Mouse (Mus musculus) MN1 (cell line): ENCODE data around the gene Pif1.

Experiments
- DNase-seq: peaks from one replicate; pipeline ENCODE4 v3.0.0-alpha.2; 2016; ENCODE audit warnings: low spot score

Gene Pif1

GRCm38 (mm10) chr9:65586406-65587269 lies at the start of gene Pif1:
Pif1 (plus strand) TSS chr9:65587160.
- DNase-seq: peak; percentile 83

GRCm38 (mm10) chr9:65537901-65538630 lies 48.9 kb upstream of the Pif1 start:
- no peak for DNase-seq

GRCm38 (mm10) chr9:65539697-65540096 lies 47.3 kb upstream of the Pif1 start:
- DNase-seq: no peak

- peak; percentile 90 for DNase-seq
Observed at GRCm38 (mm10) chr9:65541126-65542068, 45.6 kb upstream of the Pif1 start.

GRCm38 (mm10) chr9:65542111-65542524 lies 44.8 kb upstream of the Pif1 start:
- no peak for DNase-seq

GRCm38 (mm10) chr9:65545635-65546412 lies 41.1 kb upstream of the Pif1 start:
- no peak for DNase-seq

- peak; percentile 46 for DNase-seq
Observed at GRCm38 (mm10) chr9:65546413-65546695, 40.6 kb upstream of the Pif1 start.

- no peak for DNase-seq
Observed at GRCm38 (mm10) chr9:65547111-65547510, 39.8 kb upstream of the Pif1 start.

- DNase-seq: no peak
Observed at GRCm38 (mm10) chr9:65547844-65548243, 39.1 kb upstream of the Pif1 start.

GRCm38 (mm10) chr9:65548311-65548710 lies 38.6 kb upstream of the Pif1 start:
- DNase-seq: no peak

GRCm38 (mm10) chr9:65549139-65549538 lies 37.8 kb upstream of the Pif1 start:
- DNase-seq: no peak

- no peak for DNase-seq
Observed at GRCm38 (mm10) chr9:65549643-65550042, 37.3 kb upstream of the Pif1 start.

- DNase-seq: no peak
Observed at GRCm38 (mm10) chr9:65550079-65550831, 36.7 kb upstream of the Pif1 start.

GRCm38 (mm10) chr9:65551035-65551434 lies 35.9 kb upstream of the Pif1 start:
- DNase-seq: peak; percentile 61

GRCm38 (mm10) chr9:65552141-65552540 lies 34.8 kb upstream of the Pif1 start:
- no peak for DNase-seq

- no peak for DNase-seq
Observed at GRCm38 (mm10) chr9:65552711-65553110, 34.2 kb upstream of the Pif1 start.

GRCm38 (mm10) chr9:65555001-65555405 lies 32.0 kb upstream of the Pif1 start:
- DNase-seq: no peak

GRCm38 (mm10) chr9:65555621-65556020 lies 31.3 kb upstream of the Pif1 start:
- no peak for DNase-seq

- DNase-seq: no peak
Observed at GRCm38 (mm10) chr9:65556349-65556748, 30.6 kb upstream of the Pif1 start.

- no peak for DNase-seq
Observed at GRCm38 (mm10) chr9:65556979-65557378, 30.0 kb upstream of the Pif1 start.

GRCm38 (mm10) chr9:65558806-65559205 lies 28.2 kb upstream of the Pif1 start:
- no peak for DNase-seq
